Mouse (Mus musculus) erythroid progenitor cell, adult 5-6 weeks (primary cell): ENCODE measurements around the gene Kiss1r. TPM values are rescaled to one million over a fixed set of nuclear protein-coding genes. Genes with fewer than 3 reads are reported as not detected.
A peak's percentile ranks its signal among the peaks of the same experiment; 100 is the strongest.
"Not testable (repeated sequence)": the region's sequence is repeated elsewhere in the genome, so short reads cannot be mapped to it uniquely, and the experiment has no call there.

Experiments used
- ATAC-seq: replicated peaks from 2 replicates; pipeline ENCODE4 v1.8.0; 2016; ENCODE audit warnings: moderate number of reproducible peaks, mild to moderate bottlenecking, moderate TSS enrichment, inconsistent platforms; ENCODE audit not compliant: poor library complexity, low FRiP score, severe bottlenecking
- total RNA-seq, 2 experiments: library from RNA; stranded (forward) in 1 of 2; stranded (reverse) in 1 of 2; fragments of 150-400 nt in 1 of 2; fragments of 186-747, 209-891 nt in 1 of 2; gene quantifications; 2 replicates each; pipeline versions ENCODE4 v1.2.3 to v1.2.4; 2015 to 2017; ENCODE audit warnings: low replicate concordance in 2 of 2

Kiss1r gene
- not detected in 2 replicates for total RNA-seq (2015; ENCODE audit: low replicate concordance)
- total RNA-seq (2017; ENCODE audit: low replicate concordance): not detected in 2 replicates

DNA sequence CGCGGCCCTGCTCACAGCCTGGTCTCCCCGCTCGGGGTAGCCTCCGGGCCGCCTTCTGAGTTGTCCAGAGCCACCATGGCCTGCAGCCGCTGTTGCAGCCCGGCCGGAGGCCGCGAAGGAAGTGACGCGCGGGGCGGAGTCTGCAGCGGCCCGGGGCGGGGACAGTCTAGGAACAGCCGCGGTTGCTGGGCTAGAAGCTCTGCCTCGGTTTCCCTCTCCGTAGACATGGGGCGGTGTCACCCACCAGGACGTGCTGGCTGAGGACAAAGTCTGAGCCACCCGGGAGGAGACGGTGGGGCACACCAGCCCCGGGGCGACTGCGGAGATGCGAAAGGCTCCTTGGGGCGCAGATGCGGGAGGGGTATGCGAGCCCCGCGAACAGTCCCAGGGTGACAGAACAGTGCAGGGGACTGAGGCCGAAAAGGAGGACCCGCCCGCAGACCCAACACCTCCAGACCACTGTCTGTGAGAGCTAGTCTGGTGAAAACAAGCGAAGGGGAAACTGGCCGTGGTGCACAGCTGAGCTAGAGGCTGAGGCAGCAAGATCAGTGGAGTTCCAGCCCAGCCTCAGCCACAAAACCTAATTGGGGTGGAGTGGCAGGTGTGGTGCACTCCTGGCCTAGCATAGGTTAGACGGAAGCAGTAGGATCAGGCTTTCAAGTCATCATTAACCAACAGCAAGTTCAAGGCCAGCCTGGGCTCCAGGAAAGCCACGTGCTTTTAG lies at the start of gene Kiss1r:
TSS of gene Kiss1r (plus strand) at position 164 of the 724 bp plus-strand sequence.
- ATAC-seq: peak; percentile 80

DNA sequence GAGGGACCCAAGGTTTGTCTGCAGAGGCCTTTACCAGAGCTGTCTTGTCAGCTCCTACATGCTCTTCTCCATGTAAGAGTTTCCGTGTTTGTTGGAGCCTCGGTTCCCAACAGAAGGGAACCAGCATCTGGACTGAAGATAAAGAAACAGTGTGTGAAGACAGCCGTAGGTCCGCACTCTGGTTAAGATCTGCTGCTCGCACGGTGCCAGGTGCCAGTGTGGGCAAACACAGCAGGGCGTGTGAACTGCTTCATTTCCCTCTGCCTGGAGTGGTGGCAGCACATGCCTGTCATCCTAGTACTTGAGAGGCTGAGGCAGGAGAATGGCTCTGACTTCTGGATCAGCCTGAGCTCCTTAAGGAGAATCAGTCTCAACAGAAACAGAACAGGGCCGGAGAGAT lies 44.9 kb upstream of the Kiss1r start:
- ATAC-seq: no peak

DNA sequence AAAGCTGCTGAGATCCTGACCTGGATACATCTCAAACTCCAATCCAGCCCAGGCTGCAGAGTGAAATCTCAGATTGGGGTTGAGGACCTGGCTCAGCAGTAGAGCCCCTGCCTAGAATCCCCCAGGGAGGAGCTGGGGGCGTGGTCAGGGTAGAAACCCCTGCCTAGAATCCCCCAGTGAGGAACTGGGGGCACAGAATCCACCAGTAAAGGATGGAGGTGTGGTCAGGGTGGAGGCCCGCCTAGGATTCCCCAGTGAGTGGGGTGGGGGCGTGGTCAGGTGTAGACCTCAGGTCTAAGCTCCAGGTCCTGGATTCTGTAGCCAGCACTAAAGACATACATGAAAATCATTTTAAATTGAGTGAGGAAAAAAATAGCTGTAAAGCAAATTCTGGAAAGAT lies 43.9 kb upstream of the Kiss1r start:
- no peak for ATAC-seq

DNA sequence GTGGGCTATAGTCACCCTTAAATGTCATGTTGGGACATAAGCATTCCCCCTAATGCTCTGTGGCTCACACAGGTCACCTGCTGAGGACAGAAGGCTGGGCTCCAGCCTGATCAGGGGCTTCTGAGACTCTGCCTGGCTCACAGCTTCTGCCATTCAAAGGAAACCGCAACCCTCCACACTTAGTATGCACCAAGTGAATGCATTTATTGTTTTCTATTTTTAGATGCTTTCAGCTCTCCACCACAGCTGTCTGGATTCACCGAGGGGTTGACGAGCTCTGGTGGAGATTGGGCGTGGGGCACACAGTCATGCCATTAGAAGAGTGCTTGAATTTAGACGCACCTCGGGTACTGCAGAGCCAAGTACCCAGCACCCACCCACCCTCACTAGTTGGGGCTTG lies 43.5 kb upstream of the Kiss1r start:
- no peak for ATAC-seq

DNA sequence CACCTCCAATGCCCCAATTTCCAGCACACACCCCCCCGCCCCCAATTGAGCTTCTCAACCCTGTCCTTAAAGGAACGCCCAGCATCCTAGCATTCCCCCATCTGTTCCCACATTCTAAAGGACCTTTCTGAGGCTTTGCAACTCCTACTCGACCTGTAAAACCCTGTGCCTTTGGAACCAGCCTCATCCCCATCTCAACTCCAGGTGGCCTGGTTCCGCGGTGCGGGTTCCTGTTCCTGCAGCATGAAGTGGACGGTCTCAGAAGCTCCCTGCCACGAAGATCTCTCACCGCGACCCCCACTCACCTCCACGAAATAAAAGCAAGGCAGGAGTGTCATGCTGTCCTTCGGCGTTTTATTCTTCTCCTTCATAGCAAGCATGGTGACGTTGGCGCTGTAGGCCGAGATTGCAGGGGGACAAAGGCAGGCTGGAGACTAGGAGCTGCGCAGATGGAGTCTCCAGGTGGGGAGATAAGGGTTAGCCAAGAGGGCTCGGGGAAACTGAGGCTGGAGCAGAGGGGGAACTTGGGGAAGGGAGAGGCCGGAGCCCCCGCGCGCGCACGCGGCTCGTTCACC lies 43.0 kb upstream of the Kiss1r start:
- ATAC-seq: no peak

DNA sequence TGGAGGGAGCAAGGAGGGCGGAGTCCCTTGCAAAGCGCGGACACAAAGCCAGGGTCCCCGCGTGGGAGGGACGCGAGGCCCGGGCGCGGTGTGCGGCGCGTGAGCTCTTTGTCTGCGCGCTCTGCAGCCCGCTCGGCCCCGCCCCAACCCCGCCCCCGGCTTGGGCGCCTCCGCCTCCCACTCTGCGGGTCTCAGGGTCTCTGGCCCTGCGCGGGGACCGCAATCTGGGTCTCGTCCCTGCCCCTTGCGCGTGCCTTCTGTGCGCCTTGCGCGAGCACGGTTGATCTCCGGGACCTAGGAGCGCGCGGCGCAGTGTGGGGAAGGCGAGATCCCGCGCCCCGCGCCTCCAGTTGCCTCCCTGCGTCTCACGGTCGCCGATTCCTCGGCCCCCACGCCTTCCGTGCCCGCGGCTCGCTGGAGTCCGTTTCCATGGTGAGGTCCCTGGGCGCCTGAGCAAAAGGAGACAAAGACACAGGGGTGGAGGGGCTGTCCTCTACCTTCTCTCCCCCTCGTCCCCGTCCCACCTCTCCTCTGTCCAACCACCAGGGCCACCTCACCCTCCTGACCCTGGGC lies 42.4 kb upstream of the Kiss1r start, which contains the start of the genes Prtn3 and Plppr3:
TSS of gene Prtn3 (plus strand) at position 187 of the 573 bp plus-strand sequence.
TSS of gene Plppr3 (minus strand) at position 345 of the 573 bp plus-strand sequence.
- no peak for ATAC-seq

DNA sequence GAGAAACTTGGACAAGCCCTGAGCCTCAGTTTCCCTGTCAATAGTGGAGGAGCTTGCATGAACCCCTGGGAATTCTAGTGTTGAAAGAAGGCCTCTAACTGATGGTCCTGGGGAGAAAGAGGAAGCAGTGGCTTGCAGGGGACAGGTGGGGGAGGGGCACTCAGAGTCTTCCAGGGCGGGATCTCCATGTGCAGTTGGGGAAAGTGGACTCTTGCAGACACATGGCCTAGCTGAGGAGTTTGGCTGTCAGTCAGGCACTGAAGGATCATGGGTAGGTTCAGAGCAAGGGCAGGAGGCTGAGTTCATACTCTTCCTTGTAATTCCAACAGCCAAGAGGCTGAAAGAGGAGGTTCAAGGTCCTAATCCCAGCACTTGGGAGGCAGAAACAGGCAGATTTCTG lies 39.6 kb upstream of the Kiss1r start:
- no peak for ATAC-seq

DNA sequence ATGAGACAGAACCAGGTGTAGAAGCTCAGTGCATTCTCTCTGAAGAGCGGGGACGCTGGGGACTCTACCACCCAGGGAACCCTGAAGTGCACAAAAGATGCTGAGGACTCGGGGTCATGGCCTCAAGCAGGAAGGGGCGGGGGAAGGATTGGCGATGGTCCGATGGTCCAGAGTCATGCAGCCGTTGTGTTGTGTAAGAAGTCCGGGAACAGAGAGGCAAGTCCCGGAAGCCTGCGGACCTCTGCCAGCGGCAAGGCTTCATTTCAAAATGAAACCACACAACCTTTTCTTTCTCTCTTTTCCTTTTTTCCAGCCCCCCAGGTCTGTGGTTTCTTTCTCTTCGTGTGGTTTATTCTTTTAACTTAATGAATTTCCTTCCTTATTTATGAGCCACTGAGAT lies 39.0 kb upstream of the Kiss1r start:
- ATAC-seq: no peak

DNA sequence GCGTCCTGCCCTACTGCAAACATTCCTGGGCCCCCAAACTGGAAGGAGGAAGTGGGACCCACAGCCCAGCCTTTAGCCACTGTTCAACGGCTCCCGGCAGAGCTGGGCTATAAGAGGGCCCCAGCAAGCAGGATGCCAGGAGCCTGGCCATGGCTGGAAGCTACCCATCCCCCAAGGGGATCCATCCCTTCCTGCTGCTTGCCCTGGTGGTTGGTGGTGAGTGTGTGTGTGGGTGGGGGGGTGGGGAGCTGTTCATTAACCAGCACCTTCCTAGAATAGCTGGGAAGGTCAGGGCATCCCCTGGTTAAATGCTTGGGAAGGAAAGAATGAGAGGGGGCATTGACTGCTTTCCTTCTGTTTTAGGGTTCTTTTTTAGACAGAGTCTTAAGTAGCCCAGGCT lies 37.2 kb upstream of the Kiss1r start:
- no peak for ATAC-seq

DNA sequence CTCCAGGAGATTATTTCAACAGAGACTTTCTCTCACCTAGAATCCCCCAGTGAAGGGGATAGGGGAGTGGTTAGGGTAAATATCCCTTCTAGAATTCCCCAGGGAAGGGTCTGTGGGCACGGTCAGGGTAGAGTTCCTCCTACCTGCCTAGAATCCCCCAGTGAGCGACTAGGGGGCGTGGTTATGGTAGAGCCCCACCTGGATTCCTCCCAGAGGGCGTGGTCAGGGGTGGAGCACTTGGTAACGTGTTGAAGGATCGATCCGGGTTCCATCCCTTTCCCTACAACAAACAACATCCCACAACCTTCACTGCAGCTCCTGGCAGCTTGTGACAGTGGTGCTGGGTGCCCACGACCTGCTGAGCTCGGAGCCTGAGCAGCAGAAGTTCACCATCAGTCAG lies 36.0 kb upstream of the Kiss1r start:
- ATAC-seq: no peak

DNA sequence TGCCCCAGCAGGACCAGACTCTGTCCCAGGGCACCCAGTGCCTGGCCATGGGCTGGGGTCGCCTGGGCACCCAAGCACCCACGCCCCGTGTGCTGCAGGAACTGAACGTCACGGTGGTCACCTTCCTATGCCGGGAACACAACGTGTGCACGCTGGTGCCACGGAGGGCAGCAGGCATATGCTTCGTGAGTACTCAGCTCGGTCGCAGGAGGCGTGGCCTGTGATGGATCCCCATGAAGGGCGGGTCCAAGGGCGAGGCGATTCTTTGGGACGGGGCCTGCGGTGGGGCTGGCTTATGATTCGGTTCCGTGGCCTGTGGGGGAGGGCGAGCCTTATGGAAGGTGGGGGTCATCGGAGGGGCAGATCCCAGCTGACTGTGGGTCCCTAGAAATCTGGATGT lies 34.8 kb upstream of the Kiss1r start:
- peak; percentile 52 for ATAC-seq

DNA sequence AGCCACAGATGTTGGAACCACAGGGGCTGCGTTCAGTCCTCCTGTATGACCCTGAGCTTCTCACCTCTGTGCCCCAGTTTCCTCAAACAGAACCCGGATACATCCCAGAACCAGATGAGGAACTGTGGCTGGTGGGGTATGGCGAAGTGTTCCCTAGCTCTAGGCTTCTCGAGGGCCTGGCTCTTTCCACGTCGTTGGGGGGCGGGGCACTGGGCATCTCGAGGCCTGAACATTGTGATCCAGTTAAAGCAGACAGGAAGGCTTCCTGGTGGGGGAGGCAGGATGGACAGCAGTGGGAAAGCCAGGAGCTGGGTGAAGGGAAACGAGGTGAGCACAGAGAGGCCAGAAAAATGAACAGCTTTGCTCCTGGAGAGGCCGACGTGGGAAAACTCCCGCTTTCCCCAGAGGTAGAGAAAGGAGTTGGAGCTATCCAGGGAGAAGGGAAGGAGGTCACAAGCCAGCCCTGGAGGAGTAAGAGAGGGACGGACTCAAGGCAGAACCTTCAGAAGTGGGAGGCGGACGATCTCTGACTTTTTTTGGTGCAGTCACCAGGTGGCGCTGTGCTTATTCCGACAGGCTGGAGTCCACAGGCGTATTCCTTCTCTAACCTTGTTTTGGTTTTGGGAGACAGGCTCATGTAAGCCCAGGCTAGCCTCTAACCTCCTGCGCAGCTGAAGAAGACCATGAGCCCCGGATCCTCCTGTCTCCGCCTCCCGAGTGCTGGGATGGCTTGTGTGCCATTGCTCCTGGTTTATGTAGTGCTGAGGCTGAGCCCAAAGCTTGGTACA lies 33.3 kb upstream of the Kiss1r start:
- ATAC-seq: peak; percentile 56

DNA sequence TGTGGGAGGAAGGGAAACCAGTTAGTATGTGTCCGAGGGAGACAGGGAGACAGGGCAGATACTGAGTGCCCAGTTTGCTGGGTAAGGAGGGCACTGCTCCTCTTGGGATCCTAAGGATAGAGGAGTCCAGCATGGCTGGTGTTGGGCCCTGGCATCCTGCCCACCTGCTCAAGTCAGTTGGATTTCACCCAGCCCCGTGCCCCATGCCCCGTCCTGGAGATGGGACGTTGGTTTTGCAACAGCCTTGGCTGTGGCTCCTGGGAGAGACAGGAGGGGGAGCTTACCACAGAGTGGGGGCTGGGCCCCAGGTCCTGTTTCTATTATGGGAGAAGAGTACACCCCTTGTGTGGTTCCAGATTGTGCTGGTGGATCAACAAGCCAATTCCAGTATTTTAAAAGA lies 32.3 kb upstream of the Kiss1r start:
- no peak for ATAC-seq

DNA sequence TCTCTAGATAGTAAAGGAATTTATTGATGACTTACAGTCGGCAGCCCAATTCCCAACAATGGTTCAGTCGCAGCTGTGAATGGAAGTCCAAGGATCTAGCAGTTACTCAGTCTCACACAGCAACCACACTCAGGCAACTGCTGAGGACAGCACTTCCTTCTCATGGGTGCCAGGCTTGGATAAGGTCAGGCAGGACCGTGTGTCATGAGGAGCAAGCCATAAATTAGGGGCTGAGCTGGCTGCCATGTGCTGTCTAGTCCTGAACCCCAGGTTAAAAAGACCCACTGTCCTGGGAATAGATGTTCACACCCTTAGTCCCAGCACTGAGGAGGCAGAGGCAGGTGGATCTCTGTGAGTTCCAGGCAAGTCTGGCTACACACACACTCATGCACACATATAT lies 31.8 kb upstream of the Kiss1r start:
- ATAC-seq: not testable (repeated sequence)

DNA sequence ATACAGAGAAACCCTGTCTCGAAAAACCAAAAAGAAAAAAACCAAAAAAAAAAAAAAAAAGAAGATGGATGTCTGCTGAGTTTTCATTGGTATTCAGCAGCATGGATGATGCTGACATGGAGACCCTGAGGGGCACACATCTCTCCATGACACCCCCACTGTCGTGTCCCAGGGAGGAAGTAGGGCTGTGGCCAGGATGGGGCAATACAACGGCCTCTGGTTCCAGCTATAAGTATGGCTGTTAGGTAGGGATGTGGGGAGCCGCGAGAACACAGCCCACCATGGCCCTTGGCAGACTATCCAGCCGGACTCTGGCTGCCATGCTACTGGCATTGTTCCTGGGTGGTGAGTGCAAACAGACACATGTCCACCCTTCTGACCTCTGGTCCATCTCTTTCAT lies 30.7 kb upstream of the Kiss1r start, which contains the start of gene Elane:
TSS of gene Elane (plus strand) at position 194 of the 400 bp plus-strand sequence.
- no peak for ATAC-seq

DNA sequence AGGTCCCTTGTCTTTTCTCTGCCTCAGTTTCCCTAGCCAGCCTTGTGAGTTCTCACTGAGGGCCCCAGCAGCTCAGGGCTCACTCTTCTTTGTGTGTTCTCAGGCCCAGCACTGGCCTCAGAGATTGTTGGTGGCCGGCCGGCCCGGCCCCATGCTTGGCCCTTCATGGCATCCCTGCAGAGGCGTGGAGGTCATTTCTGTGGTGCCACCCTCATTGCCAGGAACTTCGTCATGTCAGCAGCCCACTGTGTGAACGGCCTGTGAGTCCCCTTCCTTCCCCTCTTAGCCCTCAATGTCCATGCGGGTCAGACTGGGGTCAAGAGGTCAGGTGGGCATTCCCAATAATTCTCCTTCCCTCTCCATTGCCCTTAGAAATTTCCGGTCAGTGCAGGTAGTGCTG lies 30.2 kb upstream of the Kiss1r start:
- ATAC-seq: no peak

DNA sequence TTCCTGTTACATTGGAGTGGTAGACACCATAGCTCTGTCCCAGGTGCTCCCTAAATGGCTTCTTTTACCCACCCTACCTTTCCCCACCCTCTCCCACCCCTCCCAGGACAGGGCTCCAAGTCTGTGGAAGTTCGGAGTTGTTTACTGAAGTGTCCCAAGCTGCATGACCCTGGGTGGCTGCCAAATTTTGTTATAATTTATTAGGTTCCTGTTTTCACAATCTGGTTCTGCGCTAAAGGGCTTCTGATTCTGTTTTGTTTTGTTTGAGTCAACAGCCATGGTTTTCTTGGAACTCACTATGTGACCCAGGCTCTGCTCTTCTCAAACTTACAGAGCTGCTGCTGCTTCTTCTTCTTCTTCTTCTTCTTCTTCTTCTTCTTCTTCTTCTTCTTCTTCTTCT lies 27.4 kb upstream of the Kiss1r start:
- no peak for ATAC-seq

DNA sequence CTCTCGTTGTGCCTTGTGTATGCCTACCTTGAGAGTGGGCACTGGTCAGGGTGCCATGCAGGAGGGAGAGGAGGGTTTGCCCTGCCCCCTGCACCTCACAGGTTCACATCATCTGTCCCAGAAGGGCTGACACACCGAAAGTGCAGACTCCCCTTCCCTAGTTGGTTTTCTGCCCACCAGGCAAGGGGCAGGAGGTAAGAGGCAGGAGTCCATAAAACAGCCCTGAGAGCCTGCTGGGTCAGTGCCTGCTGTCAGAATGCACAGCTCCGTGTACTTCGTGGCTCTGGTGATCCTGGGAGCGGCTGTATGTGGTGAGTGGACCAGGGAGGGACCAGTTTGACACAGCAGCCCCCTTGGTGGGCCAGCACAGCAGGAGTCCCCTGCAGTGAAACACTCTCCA lies 26.1 kb upstream of the Kiss1r start, which contains the start of gene Cfd:
TSS of gene Cfd (plus strand) at position 184 of the 400 bp plus-strand sequence.
- no peak for ATAC-seq

DNA sequence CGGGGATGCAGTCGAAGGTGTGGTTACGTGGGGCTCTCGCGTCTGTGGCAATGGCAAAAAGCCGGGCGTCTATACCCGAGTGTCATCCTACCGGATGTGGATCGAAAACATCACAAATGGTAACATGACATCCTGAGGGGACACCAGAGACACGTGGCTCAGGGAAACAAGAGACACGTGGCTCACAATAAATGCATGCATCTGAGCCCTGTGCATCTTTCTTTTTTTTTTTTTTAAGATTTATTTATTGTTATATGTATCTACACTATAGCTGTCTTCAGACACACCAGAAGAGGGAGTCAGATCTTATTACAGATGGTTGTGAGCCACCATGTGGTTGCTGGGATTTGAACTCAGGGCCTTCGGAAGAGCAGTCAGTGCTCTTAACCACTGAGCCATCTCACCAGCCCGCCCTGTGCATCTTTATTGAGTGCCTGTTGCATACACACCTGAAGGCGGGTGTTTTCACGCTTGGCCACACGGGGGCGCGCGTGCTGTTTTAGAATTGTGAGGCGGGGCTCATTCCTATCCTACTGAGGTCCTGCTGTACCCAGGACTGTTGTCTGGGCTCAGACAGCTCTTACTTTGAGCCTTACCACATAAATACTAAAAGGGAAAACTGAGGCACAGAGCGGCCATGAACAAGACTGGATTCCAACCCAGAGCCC lies 24.2 kb upstream of the Kiss1r start:
- ATAC-seq: peak; percentile 76

DNA sequence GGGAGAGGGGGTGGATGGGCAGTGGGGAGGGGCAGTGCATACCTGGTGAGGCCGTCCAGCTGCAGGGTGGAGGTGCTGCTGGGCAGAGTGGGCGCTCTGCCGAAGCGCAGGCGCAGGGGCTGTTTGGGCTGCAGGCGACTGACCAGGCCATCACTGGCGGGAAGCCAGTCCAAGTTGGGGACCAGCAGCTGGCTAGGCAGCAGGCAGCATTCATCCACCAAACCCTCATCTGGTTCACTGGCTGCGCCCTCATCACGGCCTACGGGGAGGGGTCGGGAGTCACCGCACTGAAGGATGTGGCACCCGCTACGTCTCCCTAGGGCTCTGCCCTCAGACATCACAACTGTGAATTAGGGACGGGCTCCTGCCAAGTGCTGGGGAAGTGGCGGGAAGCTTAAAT lies 20.5 kb upstream of the Kiss1r start:
- no peak for ATAC-seq
